Mouse (Mus musculus) midbrain, postnatal 0 days (tissue): ENCODE results near the gene Fis1. TPM values are rescaled to one million over a fixed set of nuclear protein-coding genes. Genes with fewer than 3 reads are reported as not detected.

Experiments
- ATAC-seq: fragments of 200-750 bp; cut with Nextera tagmentation; 2 replicates; pipeline ENCODE4 v1.8.0; 2017; ENCODE audit warnings: moderate number of reproducible peaks, mild to moderate bottlenecking, moderate TSS enrichment, moderate library complexity; ENCODE audit not compliant: low FRiP score
- DNase-seq: peaks from one replicate; pipeline ENCODE4 v3.0.0-alpha.2; 2015; ENCODE audit warnings: low spot score
- H3K27ac ChIP-seq: fragments of 300-500 bp; sonication (generic); 2 replicates; pipeline ENCODE4 v1.5.1; 2014; ENCODE audit warnings: low read depth, mild to moderate bottlenecking, low read length, mixed read lengths
- H3K27me3 ChIP-seq: fragments of 300-500 bp; sonication (generic); 2 replicates; pipeline ENCODE4 v1.6.1; 2014; ENCODE audit warnings: low read length, control low read depth, mixed read lengths; ENCODE audit not compliant: insufficient read depth
- H3K36me3 ChIP-seq: fragments of 300-500 bp; sonication (generic); 2 replicates; pipeline ENCODE4 v1.6.1; 2014; ENCODE audit warnings: low read length, control low read depth, mixed read lengths; ENCODE audit not compliant: insufficient read depth
- H3K4me1 ChIP-seq: fragments of 300-500 bp; sonication (generic); 2 replicates; pipeline ENCODE4 v1.6.1; 2014; ENCODE audit warnings: mild to moderate bottlenecking, control low read depth, antibody characterized with exemption, low read length, mixed read lengths; ENCODE audit not compliant: insufficient read depth
- H3K4me2 ChIP-seq: fragments of 300-500 bp; sonication (generic); 2 replicates; pipeline ENCODE4 v1.6.1; 2014; ENCODE audit warnings: low read depth, mild to moderate bottlenecking, low read length, mixed read lengths; ENCODE audit not compliant: poor library complexity, severe bottlenecking
- H3K4me3 ChIP-seq: fragments of 300-500 bp; sonication (generic); 2 replicates; pipeline ENCODE4 v1.5.1; 2014; ENCODE audit warnings: low read depth, mild to moderate bottlenecking, low read length, moderate library complexity
- H3K9ac ChIP-seq: fragments of 300-500 bp; sonication (generic); replicated peaks from 2 replicates; pipeline ENCODE4 v1.6.1; 2014; ENCODE audit warnings: mild to moderate bottlenecking, low read length, moderate library complexity, mixed read lengths; ENCODE audit not compliant: poor library complexity, severe bottlenecking
- H3K9me3 ChIP-seq: fragments of 300-500 bp; sonication (generic); 2 replicates; pipeline ENCODE4 v1.6.1; 2016; ENCODE audit warnings: low read length, control low read depth
- CTCF ChIP-seq: IDR thresholded peaks from 2 replicates; pipeline ENCODE4 v1.5.1; 2016; ENCODE audit warnings: antibody characterized with exemption, mild to moderate bottlenecking
- WGBS: fragments of 180-500 bp; shearing (Covaris S2); extraction: QIAGEN DNeasy Blood & Tissue Kit; methylation state at CpG from one replicate; pipeline ENCODE4 v1.1.7; 2014; 5-methylcytosine and 5-hydroxymethylcytosine counted together
- polyA plus RNA-seq: library from polyadenylated mRNA; unstranded; fragments of >200 nt; fragmentation: Nextera tagmentation; extraction: Ambion mirVana; gene quantifications from 2 replicates; pipeline ENCODE4 v1.2.1, GENCODE M21; 2015
- total RNA-seq: library from RNA; depleted of rRNA; stranded (reverse); fragments of >200 nt; gene quantifications from 2 replicates; pipeline ENCODE4 v1.2.3, GENCODE M21; 2014

The Fis1 gene
- total and polyA plus RNA-seq, 2 experiments from 2014 or later = 217 to 391 TPM

DNA sequence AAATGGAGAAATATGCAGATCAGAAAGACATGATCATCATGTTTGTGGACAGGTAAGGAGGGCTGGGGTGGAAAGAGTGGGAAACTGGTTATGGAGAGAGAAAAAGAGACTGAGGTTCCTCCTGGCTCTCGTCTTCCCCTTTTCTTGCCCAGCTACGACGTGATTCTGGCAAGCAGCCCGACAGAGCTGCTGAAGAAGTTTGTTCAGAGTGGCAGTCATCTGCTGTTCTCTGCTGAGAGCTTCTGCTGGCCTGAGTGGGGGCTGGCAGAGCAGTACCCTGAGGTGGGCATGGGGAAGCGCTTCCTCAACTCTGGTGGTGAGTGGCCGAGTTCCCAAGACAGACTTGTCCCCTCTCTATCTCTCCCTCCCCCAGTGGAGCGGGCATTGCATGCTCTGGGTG, 35.3 kb downstream of the Fis1 start:
- Histone ChIP-seq H3K4me1 (peaks cover 10% of the 10 kb centered on the region; the same call in 1 of the 2 replicates), H3K27ac (0 out of 2 replicates have a peak overlapping the region, but pooled peaks have one; percentile 92), H3K36me3 (peaks cover 50% of the 10 kb centered on the region), H3K4me3 (peak overlapping the region; percentile 88), H3K9ac (peak overlapping the region; percentile 99; the same call in 1 of the 2 replicates), H3K27me3 (no peaks in the 10 kb centered on the region), H3K9me3 (no peaks in the 10 kb centered on the region), H3K4me2 (peak overlapping the region; percentile 85)
- DNase-seq (no peak), ATAC-seq (no peak)
- no peak for TF ChIP-seq CTCF
- 66% methylated on average over 7 of the region's 7 CpGs for WGBS

DNA sequence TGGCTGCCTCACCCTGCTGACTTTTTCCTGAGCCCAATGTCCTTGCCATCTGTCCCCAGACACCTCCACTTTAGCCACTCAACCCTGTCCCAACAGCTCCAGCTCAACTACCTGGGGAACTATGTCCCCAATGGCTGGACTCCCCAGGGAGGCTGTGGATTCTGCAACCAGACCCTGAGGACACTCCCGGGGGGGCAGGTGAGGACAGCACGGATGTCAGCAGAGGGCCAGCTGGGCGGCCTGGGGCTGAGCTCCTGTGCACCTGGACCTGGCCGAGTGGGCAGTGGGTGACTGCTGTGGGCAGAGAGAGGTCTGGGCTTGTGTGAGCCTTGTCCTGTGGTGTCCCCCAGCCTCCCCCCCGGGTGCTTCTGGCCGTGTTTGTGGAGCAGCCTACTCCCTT, 36.7 kb downstream of the Fis1 start:
- Histone ChIP-seq H3K9me3 (no peaks in the 10 kb centered on the region), H3K4me2 (no peak overlapping the region), H3K36me3 (peaks cover 56% of the 10 kb centered on the region), H3K27ac (no peak overlapping the region), H3K4me1 (peaks cover 10% of the 10 kb centered on the region; the same call in 1 of the 2 replicates), H3K9ac (no peak overlapping the region), H3K27me3 (no peaks in the 10 kb centered on the region), H3K4me3 (no peak overlapping the region)
- no peak for DNase-seq
- no peak for TF ChIP-seq CTCF
- 97% methylated on average over 6 of the region's 6 CpGs for WGBS
- ATAC-seq = no peak

DNA sequence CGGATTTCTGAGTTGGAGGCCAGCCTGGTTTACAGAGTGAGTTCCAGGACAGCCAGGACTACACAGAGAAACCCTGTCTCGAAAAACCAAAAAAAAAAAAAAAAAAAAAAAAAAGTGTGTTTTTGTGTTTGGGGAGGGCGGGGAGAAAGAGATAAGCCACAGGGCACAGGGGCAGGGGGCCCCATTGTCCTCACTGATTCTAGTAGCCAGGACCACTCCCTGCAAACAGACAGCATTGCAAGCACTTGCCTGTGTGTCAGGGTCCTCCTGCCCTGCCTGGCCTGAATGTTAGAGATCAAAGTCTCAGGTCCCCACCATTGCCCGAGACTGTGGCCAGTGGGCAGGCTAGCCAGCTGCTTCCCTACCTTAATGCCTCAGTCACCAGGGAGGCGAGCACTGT, 46.4 kb downstream of the Fis1 start:
- no peak for DNase-seq
- ATAC-seq = no peak
- WGBS = 65% methylated on average over 3 of the region's 5 CpGs
- Histone ChIP-seq H3K27me3 (no peaks in the 10 kb centered on the region), H3K4me2 (no peak overlapping the region), H3K27ac (no peak overlapping the region), H3K4me3 (no peak overlapping the region), H3K4me1 (no peaks in the 10 kb centered on the region), H3K36me3 (peaks cover 21% of the 10 kb centered on the region), H3K9ac (no peak overlapping the region), H3K9me3 (no peaks in the 10 kb centered on the region)
- no peak for TF ChIP-seq CTCF

DNA sequence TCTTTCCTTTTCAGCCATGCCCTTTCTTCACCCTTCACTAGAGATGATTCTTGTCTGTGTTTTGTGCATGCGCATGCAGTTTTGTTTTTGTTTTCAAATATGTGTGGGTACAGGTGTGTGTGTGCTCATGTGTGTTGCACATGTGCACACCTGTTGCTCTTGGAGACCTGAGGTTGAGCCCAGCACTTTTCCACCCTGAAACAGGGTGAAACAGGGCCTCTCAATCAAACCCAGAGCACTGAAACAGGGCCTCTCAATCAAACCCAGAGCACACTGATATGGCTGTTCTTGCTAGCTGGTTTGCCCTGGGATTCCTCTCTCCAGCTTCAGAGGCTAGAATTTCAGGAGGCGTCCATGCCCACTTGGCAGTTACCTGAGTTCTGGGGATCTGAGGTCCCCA, 47.5 kb downstream of the Fis1 start:
- H3K4me2 ChIP-seq = no peak overlapping the region
- no peaks in the 10 kb centered on the region for H3K4me1 ChIP-seq
- no peak overlapping the region for H3K4me3 ChIP-seq
- no peak for ATAC-seq
- no peak for DNase-seq
- no peak for TF ChIP-seq CTCF
- 83% methylated on average over 2 of the region's 2 CpGs for WGBS
- H3K9ac ChIP-seq = no peak overlapping the region
- no peaks in the 10 kb centered on the region for H3K27me3 ChIP-seq
- no peak overlapping the region for H3K27ac ChIP-seq
- H3K36me3 ChIP-seq = peaks cover 9% of the 10 kb centered on the region
- no peaks in the 10 kb centered on the region for H3K9me3 ChIP-seq

DNA sequence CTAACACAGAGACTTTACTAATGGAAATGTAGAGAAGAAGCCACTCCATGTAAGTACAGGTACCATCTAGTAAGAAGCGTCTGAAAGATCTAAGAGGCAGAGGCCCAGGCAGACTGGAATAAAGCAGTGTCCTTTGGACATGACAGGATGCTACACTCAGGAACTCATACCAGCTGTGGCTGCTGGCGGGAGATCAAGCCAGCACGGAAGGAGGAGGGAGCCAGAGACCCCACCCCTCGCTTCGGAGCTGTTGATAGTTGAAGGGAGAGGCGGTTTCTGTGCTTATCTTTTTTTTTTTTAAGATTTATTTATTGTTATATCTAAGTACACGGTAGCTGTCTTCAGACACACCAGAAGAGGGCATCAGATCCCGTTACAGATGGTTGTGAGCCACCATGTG, 54.2 kb downstream of the Fis1 start:
- Histone ChIP-seq H3K9ac (no peak overlapping the region), H3K27ac (no peak overlapping the region), H3K4me1 (no peaks in the 10 kb centered on the region), H3K4me2 (no peak overlapping the region), H3K27me3 (no peaks in the 10 kb centered on the region), H3K9me3 (no peaks in the 10 kb centered on the region), H3K36me3 (no peaks in the 10 kb centered on the region), H3K4me3 (no peak overlapping the region)
- no peak for TF ChIP-seq CTCF
- 68% methylated on average over 8 of the region's 8 CpGs for WGBS
- no peak for ATAC-seq
- DNase-seq = no peak

DNA sequence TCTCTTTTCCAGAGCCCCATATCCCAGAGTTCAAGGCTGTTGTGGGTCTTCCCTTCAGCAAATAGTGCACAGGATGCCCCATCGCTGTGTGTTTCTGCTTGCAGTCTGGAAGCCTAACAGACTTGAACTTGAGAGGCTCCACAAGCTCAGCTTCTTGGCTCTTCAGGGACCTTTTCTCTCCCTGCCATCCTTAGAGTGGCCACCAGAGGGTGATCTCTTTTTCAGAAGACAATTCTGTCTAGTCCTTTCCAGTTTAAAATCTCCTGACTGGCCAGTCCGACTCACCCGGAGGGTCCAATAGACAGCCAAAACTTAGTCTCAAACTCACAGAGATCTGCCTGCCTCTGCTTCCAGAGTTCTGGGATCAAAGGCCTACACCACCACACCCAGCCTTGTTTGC, 56.9 kb downstream of the Fis1 start:
- Histone ChIP-seq H3K4me1 (no peaks in the 10 kb centered on the region), H3K9ac (no peak overlapping the region), H3K27me3 (no peaks in the 10 kb centered on the region), H3K9me3 (no peaks in the 10 kb centered on the region), H3K36me3 (no peaks in the 10 kb centered on the region), H3K4me3 (no peak overlapping the region), H3K4me2 (no peak overlapping the region), H3K27ac (no peak overlapping the region)
- WGBS = 26% methylated on average over 3 of the region's 3 CpGs
- peak; percentile 58 for DNase-seq
- peak; percentile 74 for TF ChIP-seq CTCF
- no peak for ATAC-seq
